Mouse (Mus musculus): ENCODE data around the gene Phlda3. TPM values are rescaled to one million over a fixed set of nuclear protein-coding genes. Genes with fewer than 3 reads are reported as not detected.

Phlda3 gene
- polyA plus RNA-seq, 1 experiment from 2014 or later: 33.3 TPM

GRCm38 (mm10) chr1:135776596-135776995 lies 10.7 kb downstream of the Phlda3 start:
- H3K27ac ChIP-seq (replicated peaks; ENCODE audit: low read depth, low read length): no peak overlapping the region
- H3K27me3 ChIP-seq (ENCODE audit: control insufficient read depth, insufficient read depth, low read length): no peaks in the 10 kb centered on the region
- no peaks in the 10 kb centered on the region for H3K36me3 ChIP-seq (ENCODE audit: control insufficient read depth, insufficient read depth, low read length)
- no peak overlapping the region; the same call in 1 of the 2 replicates for H3K9ac ChIP-seq (ENCODE audit: low read length)
- DNase-seq (ENCODE audit: low spot score) (no peak), ATAC-seq (ENCODE audit: insufficient number of reproducible peaks, low FRiP score, low TSS enrichment, low read depth) (no peak)
- no peak overlapping the region for H3K4me2 ChIP-seq (ENCODE audit: low read depth, severe bottlenecking)
- H3K9me3 ChIP-seq (ENCODE audit: control insufficient read depth, low read length): no peaks in the 10 kb centered on the region
- H3K4me3 ChIP-seq (ENCODE audit: low read depth, low read length): no peak overlapping the region
- H3K4me1 ChIP-seq (ENCODE audit: control insufficient read depth, insufficient read depth, low read length): peaks cover 8% of the 10 kb centered on the region

GRCm38 (mm10) chr1:135777046-135777445 lies 11.1 kb downstream of the Phlda3 start:
- H3K9me3 ChIP-seq (ENCODE audit: control insufficient read depth, low read length): no peaks in the 10 kb centered on the region
- no peak overlapping the region for H3K9ac ChIP-seq (ENCODE audit: low read length)
- 96% methylated on average over 1 of the region's 1 CpGs for WGBS
- no peaks in the 10 kb centered on the region for H3K27me3 ChIP-seq (ENCODE audit: control insufficient read depth, insufficient read depth, low read length)
- DNase-seq (ENCODE audit: low spot score): no peak
- H3K4me2 ChIP-seq (ENCODE audit: low read depth, severe bottlenecking): no peak overlapping the region
- no peak for ATAC-seq (ENCODE audit: insufficient number of reproducible peaks, low FRiP score, low TSS enrichment, low read depth)
- H3K27ac ChIP-seq (replicated peaks; ENCODE audit: low read depth, low read length): no peak overlapping the region
- no peaks in the 10 kb centered on the region for H3K36me3 ChIP-seq (ENCODE audit: control insufficient read depth, insufficient read depth, low read length)
- H3K4me3 ChIP-seq (ENCODE audit: low read depth, low read length): no peak overlapping the region
- peaks cover 8% of the 10 kb centered on the region for H3K4me1 ChIP-seq (ENCODE audit: control insufficient read depth, insufficient read depth, low read length)

GRCm38 (mm10) chr1:135778780-135779535 lies 13.0 kb downstream of the Phlda3 start, which contains the start of gene Tnni1:
TSS of gene Tnni1 (plus strand) at chr1:135779434.
- 26% methylated on average over 22 of the region's 22 CpGs for WGBS
- peak; percentile 44 for DNase-seq (ENCODE audit: low spot score)

GRCm38 (mm10) chr1:135780649-135781048 lies 14.7 kb downstream of the Phlda3 start:
- no peak overlapping the region for H3K4me2 ChIP-seq (ENCODE audit: low read depth, severe bottlenecking)
- no peak for DNase-seq (ENCODE audit: low spot score)
- H3K4me3 ChIP-seq (ENCODE audit: low read depth, low read length): no peak overlapping the region
- H3K9me3 ChIP-seq (ENCODE audit: control insufficient read depth, low read length): no peaks in the 10 kb centered on the region
- ATAC-seq (ENCODE audit: insufficient number of reproducible peaks, low FRiP score, low TSS enrichment, low read depth): no peak
- H3K27me3 ChIP-seq (ENCODE audit: control insufficient read depth, insufficient read depth, low read length): no peaks in the 10 kb centered on the region
- no peak overlapping the region for H3K9ac ChIP-seq (ENCODE audit: low read length)
- H3K4me1 ChIP-seq (ENCODE audit: control insufficient read depth, insufficient read depth, low read length): peaks cover 8% of the 10 kb centered on the region
- no peaks in the 10 kb centered on the region for H3K36me3 ChIP-seq (ENCODE audit: control insufficient read depth, insufficient read depth, low read length)
- H3K27ac ChIP-seq (replicated peaks; ENCODE audit: low read depth, low read length): no peak overlapping the region
- WGBS: 16% methylated on average over 4 of the region's 4 CpGs

More at GRCm38 (mm10) chr1:135778780-135779535, 13.0 kb downstream of the Phlda3 start, which contains the start of gene Tnni1:
- no peaks in the 10 kb centered on the region for H3K36me3 ChIP-seq (ENCODE audit: control insufficient read depth, insufficient read depth, low read length)
- 0 out of 2 replicates have a peak within 1 kb of the TSS, but pooled peaks have one; percentile 10 for H3K27ac ChIP-seq (replicated peaks; ENCODE audit: low read depth, low read length)
- no peaks in the 10 kb centered on the region for H3K9me3 ChIP-seq (ENCODE audit: control insufficient read depth, low read length)
- no peak within 1 kb of the TSS for H3K4me2 ChIP-seq (ENCODE audit: low read depth, severe bottlenecking)
- no peaks in the 10 kb centered on the region for H3K27me3 ChIP-seq (ENCODE audit: control insufficient read depth, insufficient read depth, low read length)
- H3K9ac ChIP-seq (ENCODE audit: low read length): 0 out of 2 replicates have a peak within 1 kb of the TSS, but pooled peaks have one; percentile 4
- H3K4me1 ChIP-seq (ENCODE audit: control insufficient read depth, insufficient read depth, low read length): peaks cover 8% of the 10 kb centered on the region
- ATAC-seq (ENCODE audit: insufficient number of reproducible peaks, low FRiP score, low TSS enrichment, low read depth): peak; percentile 51; the same call in 1 of the 2 replicates
- H3K4me3 ChIP-seq (ENCODE audit: low read depth, low read length): no peak within 1 kb of the TSS

GRCm38 (mm10) chr1:135781220-135781619 lies 15.3 kb downstream of the Phlda3 start:
- 17% methylated on average over 13 of the region's 13 CpGs for WGBS
- H3K36me3 ChIP-seq (ENCODE audit: control insufficient read depth, insufficient read depth, low read length): no peaks in the 10 kb centered on the region
- H3K9ac ChIP-seq (ENCODE audit: low read length): no peak overlapping the region
- H3K4me3 ChIP-seq (ENCODE audit: low read depth, low read length): no peak overlapping the region
- DNase-seq (ENCODE audit: low spot score) (peak; percentile 89), ATAC-seq (ENCODE audit: insufficient number of reproducible peaks, low FRiP score, low TSS enrichment, low read depth) (no peak)
- no peak overlapping the region for H3K27ac ChIP-seq (replicated peaks; ENCODE audit: low read depth, low read length)
- H3K27me3 ChIP-seq (ENCODE audit: control insufficient read depth, insufficient read depth, low read length): no peaks in the 10 kb centered on the region
- no peaks in the 10 kb centered on the region for H3K9me3 ChIP-seq (ENCODE audit: control insufficient read depth, low read length)
- H3K4me1 ChIP-seq (ENCODE audit: control insufficient read depth, insufficient read depth, low read length): peaks cover 8% of the 10 kb centered on the region
- H3K4me2 ChIP-seq (ENCODE audit: low read depth, severe bottlenecking): no peak overlapping the region

- Histone ChIP-seq H3K4me2 (ENCODE audit: low read depth, severe bottlenecking) (no peak overlapping the region), H3K36me3 (ENCODE audit: control insufficient read depth, insufficient read depth, low read length) (no peaks in the 10 kb centered on the region), H3K9ac (ENCODE audit: low read length) (no peak overlapping the region), H3K9me3 (ENCODE audit: control insufficient read depth, low read length) (no peaks in the 10 kb centered on the region), H3K4me1 (ENCODE audit: control insufficient read depth, insufficient read depth, low read length) (peaks cover 8% of the 10 kb centered on the region), H3K27me3 (ENCODE audit: control insufficient read depth, insufficient read depth, low read length) (no peaks in the 10 kb centered on the region), H3K4me3 (ENCODE audit: low read depth, low read length) (no peak overlapping the region), H3K27ac (replicated peaks; ENCODE audit: low read depth, low read length) (no peak overlapping the region)
- no peak for ATAC-seq (ENCODE audit: insufficient number of reproducible peaks, low FRiP score, low TSS enrichment, low read depth)
- 79% methylated on average over 10 of the region's 10 CpGs for WGBS
- no peak for DNase-seq (ENCODE audit: low spot score)
These were observed 16.9 kb downstream of the Phlda3 start for GRCm38 (mm10) chr1:135782816-135783215.

- Histone ChIP-seq H3K27me3 (ENCODE audit: control insufficient read depth, insufficient read depth, low read length) (no peaks in the 10 kb centered on the region), H3K4me2 (ENCODE audit: low read depth, severe bottlenecking) (no peak overlapping the region), H3K4me1 (ENCODE audit: control insufficient read depth, insufficient read depth, low read length) (no peaks in the 10 kb centered on the region), H3K36me3 (ENCODE audit: control insufficient read depth, insufficient read depth, low read length) (no peaks in the 10 kb centered on the region), H3K4me3 (ENCODE audit: low read depth, low read length) (no peak overlapping the region), H3K9me3 (ENCODE audit: control insufficient read depth, low read length) (no peaks in the 10 kb centered on the region), H3K27ac (replicated peaks; ENCODE audit: low read depth, low read length) (no peak overlapping the region), H3K9ac (ENCODE audit: low read length) (no peak overlapping the region)
- no peak for ATAC-seq (ENCODE audit: insufficient number of reproducible peaks, low FRiP score, low TSS enrichment, low read depth)
- WGBS: 62% methylated on average over 3 of the region's 3 CpGs
- peak; percentile 90 for DNase-seq (ENCODE audit: low spot score)
These were observed 21.9 kb downstream of the Phlda3 start for GRCm38 (mm10) chr1:135787799-135788198.

GRCm38 (mm10) chr1:135788708-135789107 lies 22.8 kb downstream of the Phlda3 start:
- H3K9ac ChIP-seq (ENCODE audit: low read length): no peak overlapping the region
- no peaks in the 10 kb centered on the region for H3K9me3 ChIP-seq (ENCODE audit: control insufficient read depth, low read length)
- WGBS: 27% methylated on average over 10 of the region's 10 CpGs
- DNase-seq (ENCODE audit: low spot score) (no peak), ATAC-seq (ENCODE audit: insufficient number of reproducible peaks, low FRiP score, low TSS enrichment, low read depth) (no peak)
- no peaks in the 10 kb centered on the region for H3K27me3 ChIP-seq (ENCODE audit: control insufficient read depth, insufficient read depth, low read length)
- no peak overlapping the region for H3K4me2 ChIP-seq (ENCODE audit: low read depth, severe bottlenecking)
- H3K4me3 ChIP-seq (ENCODE audit: low read depth, low read length): no peak overlapping the region
- no peaks in the 10 kb centered on the region for H3K36me3 ChIP-seq (ENCODE audit: control insufficient read depth, insufficient read depth, low read length)
- H3K27ac ChIP-seq (replicated peaks; ENCODE audit: low read depth, low read length): no peak overlapping the region
- peaks cover 3% of the 10 kb centered on the region; the same call in 1 of the 2 replicates for H3K4me1 ChIP-seq (ENCODE audit: control insufficient read depth, insufficient read depth, low read length)

Data from limb, embryonic 11.5 days (tissue).